Mouse (Mus musculus): ENCODE data around the gene Kif1b. TPM values are rescaled to one million over a fixed set of nuclear protein-coding genes. Genes with fewer than 3 reads are reported as not detected.

Kif1b gene
- total and polyA plus RNA-seq, 3 experiments: 41.6 to 186 (median 154) TPM

DNA sequence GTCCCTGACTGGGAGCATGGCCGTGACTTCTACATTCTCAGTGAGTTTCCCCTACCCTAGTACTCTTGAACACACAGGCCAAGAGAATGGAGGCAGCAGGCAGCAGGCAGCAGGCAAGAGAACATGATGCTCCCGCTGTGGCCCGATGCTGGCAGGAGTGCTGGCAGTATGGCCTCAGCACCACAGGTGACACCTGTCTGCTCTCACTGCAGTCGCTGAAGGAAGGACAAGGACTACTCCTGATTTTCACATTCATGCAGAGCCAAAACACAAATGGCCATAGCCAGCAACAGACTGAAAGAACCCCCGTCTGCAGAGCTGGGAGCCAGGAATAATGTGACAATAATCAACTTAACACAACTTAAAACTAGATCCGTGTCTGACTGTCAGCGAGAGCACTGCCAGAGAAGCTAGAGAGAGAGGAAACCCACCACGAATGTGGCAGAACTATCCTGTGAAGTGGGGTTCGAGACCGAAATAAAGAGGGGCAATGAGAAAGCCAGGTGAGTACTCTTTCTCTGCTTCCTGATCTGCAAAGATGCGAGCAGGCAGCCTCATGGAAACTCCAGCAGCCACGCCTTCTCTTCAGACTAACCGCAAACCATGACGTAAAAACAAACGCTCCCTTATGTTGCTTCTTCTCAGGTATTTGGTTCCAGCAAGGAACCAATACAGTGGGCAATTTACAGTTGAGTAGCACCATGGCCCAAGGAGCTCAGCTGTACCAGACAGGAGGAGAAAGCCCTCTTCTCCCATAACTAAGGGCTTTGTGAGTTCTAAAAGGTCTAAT, 50.8 kb downstream of the Kif1b start:
- no peak overlapping the region for H3K4me3 ChIP-seq
- no peak for DNase-seq
- WGBS: 92% methylated on average over 15 of the region's 15 CpGs
- H3K27me3 ChIP-seq (ENCODE audit: control insufficient read depth, insufficient read depth, low read length): no peaks in the 10 kb centered on the region
- no peak for TF ChIP-seq POLR2A (IDR thresholded peaks at IDR 0.05; ENCODE audit: insufficient read depth, low read depth, low read length)
- no peak for TF ChIP-seq CTCF (IDR thresholded peaks at IDR 0.05)
- no peak for TF ChIP-seq EP300 (IDR thresholded peaks at IDR 0.05; ENCODE audit: insufficient read depth, low read depth, low read length)
- no peak overlapping the region for H3K27ac ChIP-seq
- peaks cover 23% of the 10 kb centered on the region for H3K36me3 ChIP-seq (ENCODE audit: control insufficient read depth, insufficient read depth, low read length)
- H3K4me1 ChIP-seq (ENCODE audit: control insufficient read depth, insufficient read depth, low read length): peaks cover 2% of the 10 kb centered on the region; the same call in 1 of the 2 replicates
- intact Hi-C loops (cut with DNase I): loop anchor here (10.0 kb wide), 1 partner anchor 48 kb away; the partner anchor contains the start of gene Kif1b
- H3K9ac ChIP-seq (ENCODE audit: low read depth, low read length): no peak overlapping the region
- no peaks in the 10 kb centered on the region for H3K79me2 ChIP-seq (replicated peaks; ENCODE audit: control insufficient read depth, insufficient read depth, low read length)

DNA sequence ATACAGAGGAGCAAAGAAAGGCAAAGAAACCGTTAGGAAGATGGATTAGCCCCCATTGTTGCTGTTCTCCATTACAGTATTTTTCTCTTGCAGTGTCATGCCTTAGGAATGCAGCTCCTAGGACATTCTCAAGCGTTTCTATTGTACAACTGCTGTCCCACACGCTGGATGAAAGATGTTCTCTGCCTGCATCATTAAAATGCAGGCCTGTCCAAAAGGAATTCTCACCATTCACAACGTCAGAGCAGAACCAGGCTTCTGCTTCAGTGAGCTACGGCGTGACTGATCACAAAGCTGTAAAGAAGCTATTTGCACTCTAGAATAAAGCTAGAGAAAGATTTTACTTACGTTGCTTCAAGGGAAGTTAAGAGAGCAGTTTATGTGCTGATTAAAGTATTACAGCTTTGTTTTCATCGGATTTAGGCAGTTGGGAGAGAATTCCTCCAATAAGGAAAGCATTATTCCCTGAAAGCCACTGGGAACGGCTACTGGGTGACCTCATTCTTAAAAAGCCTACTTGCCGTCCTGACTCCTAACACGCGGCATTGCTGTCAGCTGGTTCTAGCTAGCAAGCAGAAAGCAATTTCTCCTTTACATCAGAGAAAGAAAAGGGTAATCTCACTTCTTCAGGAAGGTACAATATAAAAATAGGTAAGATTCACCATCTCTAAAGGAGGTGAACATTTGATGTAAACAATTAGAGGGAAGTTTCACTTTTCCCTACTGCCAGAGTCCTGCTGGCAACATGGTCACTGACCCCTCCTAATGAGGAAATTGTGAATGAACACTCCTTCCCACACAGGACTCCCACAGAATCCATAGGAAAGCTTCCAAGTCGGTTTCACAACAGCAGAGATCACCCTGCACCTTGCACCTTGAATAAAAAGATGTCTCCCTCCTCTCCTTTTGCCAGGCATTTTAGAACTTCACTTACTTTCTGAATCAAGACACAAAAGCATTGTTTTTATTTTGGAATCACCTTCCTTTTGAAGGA, 51.9 kb downstream of the Kif1b start:
- Histone ChIP-seq H3K9ac (ENCODE audit: low read depth, low read length) (no peak overlapping the region), H3K4me1 (ENCODE audit: control insufficient read depth, insufficient read depth, low read length) (peaks cover 2% of the 10 kb centered on the region; the same call in 1 of the 2 replicates), H3K4me3 (no peak overlapping the region), H3K27ac (peak overlapping the region; percentile 52), H3K79me2 (replicated peaks; ENCODE audit: control insufficient read depth, insufficient read depth, low read length) (no peaks in the 10 kb centered on the region), H3K36me3 (ENCODE audit: control insufficient read depth, insufficient read depth, low read length) (peaks cover 23% of the 10 kb centered on the region), H3K27me3 (ENCODE audit: control insufficient read depth, insufficient read depth, low read length) (no peaks in the 10 kb centered on the region)
- DNase-seq: no peak
- intact Hi-C loops (cut with DNase I): loop anchor here (10.0 kb wide), 1 partner anchor 49 kb away; the partner anchor contains the start of gene Kif1b
- WGBS: 45% methylated on average over 13 of the region's 13 CpGs
- TF ChIP-seq POLR2A (IDR thresholded peaks at IDR 0.05; ENCODE audit: insufficient read depth, low read depth, low read length) (no peak), EP300 (IDR thresholded peaks at IDR 0.05; ENCODE audit: insufficient read depth, low read depth, low read length) (no peak), CTCF (IDR thresholded peaks at IDR 0.05) (no peak)

DNA sequence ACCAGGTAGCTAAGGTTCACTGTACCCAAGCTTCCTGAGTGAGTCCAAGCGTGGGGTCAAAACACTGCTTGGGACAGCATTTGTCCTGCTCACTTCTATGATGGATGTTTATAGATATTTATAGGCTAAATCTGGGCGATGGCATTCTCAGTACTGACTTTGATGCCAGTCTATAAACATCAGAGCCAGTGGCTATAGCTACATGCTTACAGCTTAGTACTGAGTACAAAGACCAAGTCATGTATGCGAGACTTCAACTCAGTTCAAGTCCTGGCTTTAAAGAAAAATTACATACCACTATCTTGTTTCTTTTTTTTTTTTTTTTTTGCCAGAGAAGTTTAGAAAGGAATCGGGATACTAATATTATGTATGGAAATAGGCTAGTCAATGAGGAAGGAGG, 52.7 kb downstream of the Kif1b start:
- Histone ChIP-seq H3K4me1 (ENCODE audit: control insufficient read depth, insufficient read depth, low read length) (peaks cover 2% of the 10 kb centered on the region; the same call in 1 of the 2 replicates), H3K79me2 (replicated peaks; ENCODE audit: control insufficient read depth, insufficient read depth, low read length) (no peaks in the 10 kb centered on the region), H3K27ac (no peak overlapping the region; the same call in 1 of the 2 replicates), H3K4me3 (no peak overlapping the region), H3K36me3 (ENCODE audit: control insufficient read depth, insufficient read depth, low read length) (peaks cover 23% of the 10 kb centered on the region), H3K27me3 (ENCODE audit: control insufficient read depth, insufficient read depth, low read length) (no peaks in the 10 kb centered on the region), H3K9ac (ENCODE audit: low read depth, low read length) (no peak overlapping the region)
- intact Hi-C loops (cut with DNase I): loop anchor here (10.0 kb wide), 1 partner anchor 50 kb away; the partner anchor contains the start of gene Kif1b
- DNase-seq: no peak
- 76% methylated on average over 4 of the region's 4 CpGs for WGBS
- TF ChIP-seq POLR2A (IDR thresholded peaks at IDR 0.05; ENCODE audit: insufficient read depth, low read depth, low read length): no peak
- no peak for TF ChIP-seq EP300 (IDR thresholded peaks at IDR 0.05; ENCODE audit: insufficient read depth, low read depth, low read length)
- no peak for TF ChIP-seq CTCF (IDR thresholded peaks at IDR 0.05)

DNA sequence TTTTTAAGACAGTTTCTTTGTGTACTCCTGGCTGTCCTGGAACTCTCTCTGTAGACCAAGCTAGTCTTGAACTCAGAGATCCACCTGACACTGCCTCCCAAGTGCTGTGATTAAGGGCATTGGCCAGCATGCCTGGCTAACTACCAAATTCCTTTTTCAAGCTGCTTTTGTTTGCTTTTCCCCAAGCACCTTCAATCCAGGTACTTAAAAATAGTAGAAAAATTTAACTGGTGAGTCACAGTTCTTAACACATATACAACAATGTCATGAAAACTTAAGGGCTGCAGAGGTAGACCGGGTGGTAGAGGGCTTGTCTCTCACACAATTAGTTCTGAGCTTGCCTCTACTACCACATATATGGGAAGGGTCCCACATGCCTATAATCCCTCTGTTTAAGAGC, 58.2 kb downstream of the Kif1b start:
- Histone ChIP-seq H3K4me3 (no peak overlapping the region), H3K79me2 (replicated peaks; ENCODE audit: control insufficient read depth, insufficient read depth, low read length) (no peaks in the 10 kb centered on the region), H3K4me1 (ENCODE audit: control insufficient read depth, insufficient read depth, low read length) (no peaks in the 10 kb centered on the region), H3K36me3 (ENCODE audit: control insufficient read depth, insufficient read depth, low read length) (peaks cover 3% of the 10 kb centered on the region), H3K27ac (no peak overlapping the region), H3K9ac (ENCODE audit: low read depth, low read length) (no peak overlapping the region), H3K27me3 (ENCODE audit: control insufficient read depth, insufficient read depth, low read length) (no peaks in the 10 kb centered on the region)
- intact Hi-C loops (cut with DNase I): no loop called here
- TF ChIP-seq EP300 (IDR thresholded peaks at IDR 0.05; ENCODE audit: insufficient read depth, low read depth, low read length) (no peak), CTCF (IDR thresholded peaks at IDR 0.05) (no peak), POLR2A (IDR thresholded peaks at IDR 0.05; ENCODE audit: insufficient read depth, low read depth, low read length) (no peak)
- DNase-seq: no peak
- WGBS: 92% methylated on average over 1 of the region's 1 CpGs

DNA sequence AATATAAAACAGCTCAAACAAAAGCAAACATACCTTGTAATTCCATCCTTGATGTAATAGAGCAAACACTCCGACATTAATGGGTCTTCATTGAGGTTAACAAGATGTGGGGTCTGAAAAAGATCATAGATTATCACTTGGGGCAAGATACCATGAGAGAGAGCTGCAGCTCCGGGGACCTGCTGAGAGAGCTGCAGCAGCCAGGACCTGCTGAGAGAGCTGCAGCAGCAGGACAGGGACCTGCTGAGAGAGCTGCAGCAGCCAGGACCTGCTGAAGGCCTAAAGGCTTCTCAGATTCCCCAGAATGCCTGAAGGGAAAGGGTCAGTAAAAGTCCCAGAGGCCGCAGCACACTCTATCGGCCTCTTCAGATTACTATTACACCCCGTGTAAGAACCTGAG, 59.7 kb downstream of the Kif1b start:
- WGBS: 74% methylated on average over 5 of the region's 5 CpGs
- intact Hi-C loops (cut with DNase I): no loop called here
- no peak for TF ChIP-seq CTCF (IDR thresholded peaks at IDR 0.05)
- Histone ChIP-seq H3K79me2 (replicated peaks; ENCODE audit: control insufficient read depth, insufficient read depth, low read length) (no peaks in the 10 kb centered on the region), H3K9ac (ENCODE audit: low read depth, low read length) (no peak overlapping the region), H3K36me3 (ENCODE audit: control insufficient read depth, insufficient read depth, low read length) (peaks cover 3% of the 10 kb centered on the region), H3K27me3 (ENCODE audit: control insufficient read depth, insufficient read depth, low read length) (no peaks in the 10 kb centered on the region), H3K4me3 (no peak overlapping the region), H3K4me1 (ENCODE audit: control insufficient read depth, insufficient read depth, low read length) (no peaks in the 10 kb centered on the region), H3K27ac (no peak overlapping the region)
- DNase-seq: no peak
